Mouse (Mus musculus) testis, adult 2 months (tissue): Measurements from ENCODE around the gene Polm.

Experiments used
- CTCF ChIP-seq: fragments of 200-500 bp; IDR thresholded peaks from 2 replicates; pipeline ENCODE4 v1.5.1; 2012; ENCODE audit warnings: low read depth, mild to moderate bottlenecking, inconsistent platforms, low read length, moderate library complexity; ENCODE audit not compliant: control insufficient read depth, insufficient read depth, insufficient replicate concordance
- POLR2A ChIP-seq: fragments of 200-500 bp; IDR thresholded peaks from 2 replicates; pipeline ENCODE4 v1.6.1; 2012; ENCODE audit warnings: low read depth, mild to moderate bottlenecking, inconsistent platforms, low read length, moderate library complexity; ENCODE audit not compliant: control insufficient read depth

GRCm38 (mm10) chr11:5795706-5796105 is 42.1 kb downstream of the Polm start:
- no peak for TF ChIP-seq CTCF
- TF ChIP-seq POLR2A: no peak
